Mouse (Mus musculus) CH12.LX (cell line): ENCODE data around the gene Fut4. TPM values are rescaled to one million over a fixed set of nuclear protein-coding genes. Genes with fewer than 3 reads are reported as not detected.

Experiments used
- DNase-seq: peaks from one replicate; pipeline ENCODE4 v3.0.0-alpha.2; 2013; ENCODE audit errors: extremely low read depth
- H3K27ac ChIP-seq: 2 replicates; pipeline ENCODE4 v1.5.1; 2012; ENCODE audit warnings: low read depth, mild to moderate bottlenecking, control low read depth, moderate library complexity; ENCODE audit not compliant: insufficient read depth
- H3K27me3 ChIP-seq: replicated peaks from 2 replicates; pipeline ENCODE3; 2012; ENCODE audit warnings: inconsistent platforms
- H3K36me3 ChIP-seq, 2 experiments: replicated peaks in 1 of 2; 2 replicates each; pipeline versions ENCODE3 to v1.6.1; 2012; ENCODE audit warnings: inconsistent platforms in 1 of 2, low read length in 1 of 2, mild to moderate bottlenecking in 1 of 2, mixed read lengths in 1 of 2, moderate library complexity in 1 of 2; ENCODE audit not compliant: control insufficient read depth in 1 of 2, insufficient read depth in 1 of 2
- H3K4me1 ChIP-seq, 2 experiments: 2 replicates each; pipeline ENCODE4 v1.6.1; 2012; ENCODE audit warnings: inconsistent platforms in 1 of 2, moderate library complexity in 1 of 2; ENCODE audit not compliant: insufficient read depth in 2 of 2, control insufficient read depth in 1 of 2
- H3K4me2 ChIP-seq: 2 replicates; pipeline ENCODE4 v1.6.1; 2012; ENCODE audit warnings: low read depth, mild to moderate bottlenecking, control low read depth; ENCODE audit not compliant: poor library complexity, insufficient read depth, severe bottlenecking
- H3K4me3 ChIP-seq, 3 experiments: fragments of 150-350 bp in 1 of 3; sonication (generic) in 1 of 3; replicated peaks in 1 of 3; 2 replicates each; pipeline versions ENCODE3 to v1.5.1; 2011 to 2012; ENCODE audit warnings: low read depth in 2 of 3, low read length in 2 of 3, mild to moderate bottlenecking in 2 of 3, moderate library complexity in 2 of 3, control low read depth in 1 of 3, improper control_type of control experiment in 1 of 3, inconsistent platforms in 1 of 3, mixed read lengths in 1 of 3; ENCODE audit not compliant: poor library complexity in 1 of 3
- H3K79me2 ChIP-seq: replicated peaks from 2 replicates; pipeline ENCODE4 v1.6.1; 2012; ENCODE audit warnings: mild to moderate bottlenecking, moderate library complexity; ENCODE audit not compliant: control insufficient read depth, poor library complexity, insufficient read depth, severe bottlenecking; ENCODE audit errors: extremely low read depth
- H3K9ac ChIP-seq: 2 replicates; pipeline ENCODE4 v1.6.1; 2012; ENCODE audit warnings: low read depth, mild to moderate bottlenecking, control low read depth, moderate library complexity; ENCODE audit not compliant: insufficient read depth
- H3K9me3 ChIP-seq: replicated peaks from 2 replicates; pipeline ENCODE3; 2012; ENCODE audit warnings: low read length, inconsistent platforms, mixed read lengths
- CHD2 ChIP-seq: IDR thresholded peaks from 2 replicates; pipeline ENCODE4 v1.6.1; 2011; ENCODE audit warnings: low read length, improper control_type of control experiment
- E2F4 ChIP-seq: IDR thresholded peaks from 2 replicates; pipeline ENCODE4 v1.6.1; 2011; ENCODE audit warnings: low read depth, low read length, improper control_type of control experiment; ENCODE audit not compliant: insufficient replicate concordance
- GABPA ChIP-seq: IDR thresholded peaks from 2 replicates; pipeline ENCODE4 v1.6.1; 2012; ENCODE audit warnings: low read depth, low read length, improper control_type of control experiment, inconsistent platforms; ENCODE audit not compliant: insufficient replicate concordance
- JUN ChIP-seq: IDR thresholded peaks from 2 replicates; pipeline ENCODE4 v1.6.1; 2011; ENCODE audit warnings: low read depth, mild to moderate bottlenecking, low read length, improper control_type of control experiment, moderate library complexity; ENCODE audit not compliant: insufficient read depth
- MAFK ChIP-seq: IDR thresholded peaks from 2 replicates; pipeline ENCODE4 v1.6.1; 2011; ENCODE audit warnings: low read length, improper control_type of control experiment; ENCODE audit not compliant: insufficient replicate concordance
- MXI1 ChIP-seq: IDR thresholded peaks from 2 replicates; pipeline ENCODE4 v1.6.1; 2011; ENCODE audit warnings: mild to moderate bottlenecking, low read depth, low read length, improper control_type of control experiment
- MYC ChIP-seq: IDR thresholded peaks from 2 replicates; pipeline ENCODE4 v1.6.1; 2011; ENCODE audit warnings: low read depth, mild to moderate bottlenecking, improper control_type of control experiment, low read length
- NELFE ChIP-seq: IDR thresholded peaks from 2 replicates; pipeline ENCODE4 v1.6.1; 2011; ENCODE audit warnings: low read depth, low read length, improper control_type of control experiment
- NRF1 ChIP-seq: IDR thresholded peaks from 2 replicates; pipeline ENCODE4 v1.6.1; 2014; ENCODE audit warnings: low read depth, mild to moderate bottlenecking, inconsistent platforms, low read length, improper control_type of control experiment, moderate library complexity
- POLR2A ChIP-seq: IDR thresholded peaks from 2 replicates; pipeline ENCODE4 v1.6.1; 2011; ENCODE audit warnings: low read depth, mild to moderate bottlenecking, improper control_type of control experiment, low read length
- TBP ChIP-seq: conservative IDR thresholded peaks from 2 replicates; pipeline ENCODE4 v1.6.1; 2011; ENCODE audit warnings: low read depth, low read length, improper control_type of control experiment
- ZC3H11A ChIP-seq: IDR thresholded peaks from 2 replicates; pipeline ENCODE4 v1.6.1; 2012; ENCODE audit warnings: low read depth, mild to moderate bottlenecking, inconsistent platforms, low read length, improper control_type of control experiment
- ZKSCAN1 ChIP-seq: IDR thresholded peaks from 2 replicates; pipeline ENCODE4 v1.6.1; 2012; ENCODE audit warnings: low read depth, inconsistent platforms, low read length, improper control_type of control experiment, borderline replicate concordance
- dilution Hi-C: fragments of 300-500 bp; cut with MboI; formaldehyde crosslinking; loops from 2 replicates; pipeline ENCODE4 v1.14.3; 2020; ENCODE audit warnings: low sequenced_read_pairs; ENCODE audit not compliant: extremely low pct_unique_long_range_greater_than_20kb, extremely low pct_ligation_motif_present
- in situ Hi-C: fragments of 300-500 bp; cut with MboI; formaldehyde crosslinking; loops from 3 replicates; pipeline ENCODE4 v1.14.3; 2019; ENCODE audit warnings: low sequenced_read_pairs, low pct_ligation_motif_present, low pct_unique_long_range_greater_than_20kb, mixed read lengths
- polyA plus RNA-seq: library from polyadenylated mRNA; unstranded; fragments of >175 nt; gene quantifications from 2 replicates; pipeline ENCODE4 v1.2.1, GENCODE M21; 2012; ENCODE audit warnings: low read depth; ENCODE audit not compliant: insufficient read length
- total RNA-seq, 2 experiments: library from RNA; depleted of rRNA; stranded (reverse); fragments of 300-350 nt in 1 of 2; fragments of >200 nt in 1 of 2; gene quantifications; 2 replicates each; pipeline ENCODE4 v1.2.3; 2012 to 2014

The Fut4 gene
- total RNA-seq (2012; rRNA removed), result not detected in 2 replicates
- total RNA-seq (2014; rRNA removed), result not detected in 2 replicates
- polyA plus RNA-seq, result not detected in 2 replicates

- in situ Hi-C loops (no loop called here), dilution Hi-C loops (no loop called here)
- no peak within 1 kb of the TSS for H3K4me2 ChIP-seq
- H3K36me3 ChIP-seq, result no peaks in the 10 kb centered on the region
- TF ChIP-seq JUN (no peak), NRF1 (peak; percentile 47; the same call in 1 of the 2 replicates)
- no peaks in the 10 kb centered on the region for H3K27me3 ChIP-seq
- no peaks in the 10 kb centered on the region for H3K9me3 ChIP-seq
- peaks cover 0 to 3% of the 10 kb centered on the region in 2 experiments; a peak in 2 of 4 replicates for H3K4me1 ChIP-seq
- no peak within 1 kb of the TSS for H3K9ac ChIP-seq
- no peak for DNase-seq
- no peaks in the 10 kb centered on the region for H3K79me2 ChIP-seq
- H3K27ac ChIP-seq, result no peak within 1 kb of the TSS
- no peak within 1 kb of the TSS for H3K4me3 ChIP-seq
Measured at GRCm38 (mm10) chr9:14752001-14752522, at the start of gene Fut4. Gene Fut4 (minus strand): TSS chr9:14752393.

GRCm38 (mm10) chr9:14787356-14787755 is 35.2 kb upstream of the Fut4 start:
- no peak overlapping the region for H3K27ac ChIP-seq
- H3K4me1 ChIP-seq, result peaks cover 0 to 36% of the 10 kb centered on the region in 2 experiments; a peak in 2 of 4 replicates
- peaks cover 29 to 60% of the 10 kb centered on the region in 2 experiments for H3K36me3 ChIP-seq
- no peaks in the 10 kb centered on the region for H3K9me3 ChIP-seq
- TF ChIP-seq ZC3H11A, result no peak
- no peak for TF ChIP-seq GABPA
- TF ChIP-seq CHD2, result no peak
- no peak for TF ChIP-seq TBP
- no peak for TF ChIP-seq NRF1
- no peak for TF ChIP-seq E2F4
- no peak for TF ChIP-seq ZKSCAN1
- TF ChIP-seq POLR2A, result no peak
- TF ChIP-seq MXI1, result no peak
- TF ChIP-seq NELFE, result no peak
- no peak for TF ChIP-seq MAFK
- TF ChIP-seq MYC, result no peak
- no peak overlapping the region for H3K9ac ChIP-seq
- H3K4me3 ChIP-seq, result no peak overlapping the region
- DNase-seq, result no peak
- in situ Hi-C loops (no loop called here), dilution Hi-C loops (no loop called here)
- H3K27me3 ChIP-seq, result no peaks in the 10 kb centered on the region
- H3K79me2 ChIP-seq, result peaks cover 17% of the 10 kb centered on the region
- H3K4me2 ChIP-seq, result no peak overlapping the region
